Mouse (Mus musculus) liver, embryonic 14.5 days (tissue): ENCODE results near the gene Wdtc1. TPM values are rescaled to one million over a fixed set of nuclear protein-coding genes. Genes with fewer than 3 reads are reported as not detected.

ENCODE experiments used
- ATAC-seq: fragments of 200-750 bp; cut with Nextera tagmentation; 2 replicates; pipeline ENCODE4 v1.8.0; 2017; ENCODE audit warnings: moderate number of reproducible peaks, mild to moderate bottlenecking, moderate library complexity; ENCODE audit not compliant: insufficient read depth
- DNase-seq, 3 experiments: peaks; one replicate each; pipeline ENCODE4 v3.0.0-alpha.2; 2012 to 2013; ENCODE audit warnings: low read depth in 3 of 3, low spot score in 3 of 3
- H3K27ac ChIP-seq: fragments of 300-500 bp; sonication (generic); 2 replicates; pipeline ENCODE4 v1.5.1; 2014; ENCODE audit warnings: moderate library complexity, mild to moderate bottlenecking, control low read depth, inconsistent platforms
- H3K27me3 ChIP-seq: fragments of 300-500 bp; sonication (generic); 2 replicates; pipeline ENCODE4 v1.6.1; 2014; ENCODE audit warnings: mild to moderate bottlenecking, low read length, moderate library complexity; ENCODE audit not compliant: control insufficient read depth, insufficient read depth
- H3K36me3 ChIP-seq: fragments of 300-500 bp; sonication (generic); replicated peaks from 2 replicates; pipeline ENCODE4 v1.6.1; 2014; ENCODE audit warnings: low read depth; ENCODE audit not compliant: control insufficient read depth, insufficient read depth
- H3K4me1 ChIP-seq, 2 experiments: fragments of 200-500 bp in 1 of 2; fragments of 300-500 bp in 1 of 2; sonication (generic) in 1 of 2; replicated peaks; 2 replicates each; pipeline ENCODE4 v1.6.1; 2012 to 2014; ENCODE audit warnings: antibody characterized with exemption in 1 of 2, inconsistent platforms in 1 of 2, low read length in 1 of 2; ENCODE audit not compliant: control insufficient read depth in 2 of 2, insufficient read depth in 2 of 2
- H3K4me2 ChIP-seq: fragments of 300-500 bp; sonication (generic); 2 replicates; pipeline ENCODE4 v1.6.1; 2014; ENCODE audit warnings: low read depth, mild to moderate bottlenecking, control low read depth, moderate library complexity
- H3K4me3 ChIP-seq, 2 experiments: fragments of 200-500 bp in 1 of 2; fragments of 300-500 bp in 1 of 2; sonication (generic) in 1 of 2; 2 replicates each; pipeline ENCODE4 v1.5.1; 2012 to 2014; ENCODE audit warnings: low read depth in 2 of 2, low read length in 2 of 2, mild to moderate bottlenecking in 2 of 2, control low read depth in 1 of 2, inconsistent platforms in 1 of 2, moderate library complexity in 1 of 2; ENCODE audit not compliant: insufficient read depth in 1 of 2
- H3K9ac ChIP-seq: fragments of 300-500 bp; sonication (generic); replicated peaks from 2 replicates; pipeline ENCODE4 v1.6.1; 2014; ENCODE audit warnings: mild to moderate bottlenecking, control low read depth, moderate library complexity
- H3K9me3 ChIP-seq: fragments of 300-500 bp; sonication (generic); 2 replicates; pipeline ENCODE4 v1.6.1; 2016; ENCODE audit warnings: low read length, mixed read lengths; ENCODE audit not compliant: control insufficient read depth
- CTCF ChIP-seq: IDR thresholded peaks from 2 replicates; pipeline ENCODE4 v1.5.1; 2016; ENCODE audit warnings: antibody characterized with exemption, low read depth, control low read depth
- EP300 ChIP-seq: IDR thresholded peaks from 2 replicates; pipeline ENCODE4 v1.6.1; 2016; ENCODE audit warnings: antibody characterized with exemption, low read depth
- WGBS: fragments of 180-500 bp; shearing (Covaris S2); extraction: QIAGEN DNeasy Blood & Tissue Kit; methylation state at CpG from one replicate; pipeline ENCODE4 v1.1.7; 2014; ENCODE audit not compliant: insufficient replicate concordance; 5-methylcytosine and 5-hydroxymethylcytosine counted together
- microRNA-seq: library from miRNA; unstranded; fragments of <30 nt; microRNA quantifications from one replicate; pipeline ENCODE4, GENCODE M21; 2016
- polyA plus RNA-seq, 2 experiments: library from polyadenylated mRNA; depleted of rRNA in 1 of 2; stranded (reverse) in 1 of 2; unstranded in 1 of 2; fragments of >200 nt; fragmentation: Nextera tagmentation in 1 of 2; extraction: Ambion mirVana in 1 of 2; gene quantifications; 2 replicates each; pipeline versions ENCODE4 v1.2.1 to v1.2.3; 2012 to 2014

Gene Wdtc1
- polyA plus RNA-seq, 2 experiments: 6.4 to 7.3 TPM

- DNase-seq: peak in 1 of 3 experiments; percentile 41
- Histone ChIP-seq H3K27me3 (peaks cover 6% of the 10 kb centered on the region), H3K4me1 (peaks cover 43 to 46% of the 10 kb centered on the region in 2 experiments)
Observed at GRCm38 (mm10) chr4:133244289-133244688, 109.0 kb downstream of the Wdtc1 start.

GRCm38 (mm10) chr4:133243538-133243937 is 109.7 kb downstream of the Wdtc1 start:
- H3K4me3 ChIP-seq: no peak overlapping the region
- H3K9me3 ChIP-seq: no peaks in the 10 kb centered on the region
- H3K36me3 ChIP-seq: no peaks in the 10 kb centered on the region
- H3K9ac ChIP-seq: no peak overlapping the region
- ATAC-seq (no peak), DNase-seq (no peak)
- H3K4me1 ChIP-seq: peaks cover 42 to 44% of the 10 kb centered on the region in 2 experiments
- no peak overlapping the region for H3K4me2 ChIP-seq
- TF ChIP-seq CTCF: no peak
- no peak for TF ChIP-seq EP300
- peaks cover 6% of the 10 kb centered on the region for H3K27me3 ChIP-seq
- WGBS: 52% methylated on average over 13 of the region's 13 CpGs
- no peak overlapping the region for H3K27ac ChIP-seq

More at GRCm38 (mm10) chr4:133244289-133244688, 109.0 kb downstream of the Wdtc1 start:
- H3K9me3 ChIP-seq: no peaks in the 10 kb centered on the region
- no peak overlapping the region for H3K4me2 ChIP-seq
- no peak overlapping the region for H3K4me3 ChIP-seq
- ATAC-seq: no peak
- H3K27ac ChIP-seq: no peak overlapping the region
- H3K9ac ChIP-seq: no peak overlapping the region
- peak; percentile 65 for TF ChIP-seq EP300
- no peak for TF ChIP-seq CTCF
- H3K36me3 ChIP-seq: no peaks in the 10 kb centered on the region
- WGBS: 10% methylated on average over 1 of the region's 1 CpGs

- WGBS: 73% methylated on average over 9 of the region's 9 CpGs
Observed at GRCm38 (mm10) chr4:133242710-133243109, 110.6 kb downstream of the Wdtc1 start.

More at GRCm38 (mm10) chr4:133242710-133243109, 110.6 kb downstream of the Wdtc1 start:
- no peak for TF ChIP-seq EP300
- TF ChIP-seq CTCF: no peak
- H3K36me3 ChIP-seq: no peaks in the 10 kb centered on the region
- peaks cover 34 to 38% of the 10 kb centered on the region in 2 experiments for H3K4me1 ChIP-seq
- peaks cover 6% of the 10 kb centered on the region for H3K27me3 ChIP-seq
- H3K27ac ChIP-seq: no peak overlapping the region
- H3K4me2 ChIP-seq: 0 out of 2 replicates have a peak overlapping the region, but pooled peaks have one; percentile 100
- H3K9me3 ChIP-seq: no peaks in the 10 kb centered on the region
- DNase-seq (no peak), ATAC-seq (no peak)
- no peak overlapping the region for H3K9ac ChIP-seq
- no peak overlapping the region for H3K4me3 ChIP-seq

Small RNAs within 50 kb of the gene (microRNA-seq; reads per million reads assigned to microRNA genes)
- gene Mir5122: 11.4 reads per million, percentile 22 among the genes with 10 or more reads in this experiment

Other genes with a start within 250 kb of the Wdtc1 start
- 11.4 and 12.0 TPM in 2 replicates for gene Wasf2, start 223.0 kb downstream of the Wdtc1 start, polyA plus RNA-seq (2012; rRNA removed)
- 31.4 and 33.9 TPM in 2 replicates for gene Wasf2, start 223.0 kb downstream of the Wdtc1 start, polyA plus RNA-seq (2014; fragmentation: Nextera tagmentation; extraction: Ambion mirVana)
- gene Cd164l2, start 141.3 kb downstream of the Wdtc1 start, polyA plus RNA-seq (2012; rRNA removed): 0.05 and 0.06 TPM in 2 replicates
- not detected in 2 replicates for gene Cd164l2, start 141.3 kb downstream of the Wdtc1 start, polyA plus RNA-seq (2014; fragmentation: Nextera tagmentation; extraction: Ambion mirVana)
- gene Gpr3, start 140.9 kb downstream of the Wdtc1 start, polyA plus RNA-seq (2012; rRNA removed): 0.02 TPM in 1 of 2 replicates, not detected in the other
- not detected in 2 replicates for gene Gpr3, start 140.9 kb downstream of the Wdtc1 start, polyA plus RNA-seq (2014; fragmentation: Nextera tagmentation; extraction: Ambion mirVana)
- 2.0 and 2.4 TPM in 2 replicates for gene Map3k6, start 112.7 kb downstream of the Wdtc1 start, polyA plus RNA-seq (2012; rRNA removed)
- gene Map3k6, start 112.7 kb downstream of the Wdtc1 start, polyA plus RNA-seq (2014; fragmentation: Nextera tagmentation; extraction: Ambion mirVana): 1.2 and 1.5 TPM in 2 replicates
- 0.52 and 0.56 TPM in 2 replicates for gene Sytl1, start 90.4 kb downstream of the Wdtc1 start, polyA plus RNA-seq (2012; rRNA removed)
- 0.48 and 0.80 TPM in 2 replicates for gene Sytl1, start 90.4 kb downstream of the Wdtc1 start, polyA plus RNA-seq (2014; fragmentation: Nextera tagmentation; extraction: Ambion mirVana)
- 31.6 and 35.3 TPM in 2 replicates for gene Tmem222, start 75.7 kb downstream of the Wdtc1 start, polyA plus RNA-seq (2012; rRNA removed)
- gene Tmem222, start 75.7 kb downstream of the Wdtc1 start, polyA plus RNA-seq (2014; fragmentation: Nextera tagmentation; extraction: Ambion mirVana): 36.4 and 38.7 TPM in 2 replicates
- 6.7 and 7.6 TPM in 2 replicates for gene Slc9a1, start 16.2 kb upstream of the Wdtc1 start, polyA plus RNA-seq (2012; rRNA removed)
- gene Slc9a1, start 16.2 kb upstream of the Wdtc1 start, polyA plus RNA-seq (2014; fragmentation: Nextera tagmentation; extraction: Ambion mirVana): 2.1 and 2.3 TPM in 2 replicates
- 0.02 and 0.05 TPM in 2 replicates for gene Tent5b, start 126.7 kb upstream of the Wdtc1 start, polyA plus RNA-seq (2012; rRNA removed)
- not detected in 2 replicates for gene Tent5b, start 126.7 kb upstream of the Wdtc1 start, polyA plus RNA-seq (2014; fragmentation: Nextera tagmentation; extraction: Ambion mirVana)
- gene Trnp1, start 145.1 kb upstream of the Wdtc1 start, polyA plus RNA-seq (2012; rRNA removed): 0.04 TPM in 1 of 2 replicates, not detected in the other
- gene Trnp1, start 145.1 kb upstream of the Wdtc1 start, polyA plus RNA-seq (2014; fragmentation: Nextera tagmentation; extraction: Ambion mirVana): not detected in 2 replicates
- 0.18 and 0.43 TPM in 2 replicates for gene Kdf1, start 165.5 kb upstream of the Wdtc1 start, polyA plus RNA-seq (2012; rRNA removed)
- gene Kdf1, start 165.5 kb upstream of the Wdtc1 start, polyA plus RNA-seq (2014; fragmentation: Nextera tagmentation; extraction: Ambion mirVana): 0.48 and 0.53 TPM in 2 replicates
- gene Nudc, start 192.5 kb upstream of the Wdtc1 start, polyA plus RNA-seq (2012; rRNA removed): 64.5 and 124 TPM in 2 replicates
- 88.2 and 101 TPM in 2 replicates for gene Nudc, start 192.5 kb upstream of the Wdtc1 start, polyA plus RNA-seq (2014; fragmentation: Nextera tagmentation; extraction: Ambion mirVana)
- gene Nr0b2, start 199.9 kb upstream of the Wdtc1 start, polyA plus RNA-seq (2012; rRNA removed): 0.38 and 0.48 TPM in 2 replicates
- gene Nr0b2, start 199.9 kb upstream of the Wdtc1 start, polyA plus RNA-seq (2014; fragmentation: Nextera tagmentation; extraction: Ambion mirVana): 0.77 and 0.85 TPM in 2 replicates
- 1.9 and 3.1 TPM in 2 replicates for gene Gpatch3, start 221.3 kb upstream of the Wdtc1 start, polyA plus RNA-seq (2012; rRNA removed)
- gene Gpatch3, start 221.3 kb upstream of the Wdtc1 start, polyA plus RNA-seq (2014; fragmentation: Nextera tagmentation; extraction: Ambion mirVana): 3.1 and 4.6 TPM in 2 replicates
- 15.2 and 17.6 TPM in 2 replicates for gene Gpn2, start 230.9 kb upstream of the Wdtc1 start, polyA plus RNA-seq (2012; rRNA removed)
- 10.0 and 10.3 TPM in 2 replicates for gene Gpn2, start 230.9 kb upstream of the Wdtc1 start, polyA plus RNA-seq (2014; fragmentation: Nextera tagmentation; extraction: Ambion mirVana)
- 0.45 and 0.52 TPM in 2 replicates for gene Sfn, start 248.7 kb upstream of the Wdtc1 start, polyA plus RNA-seq (2012; rRNA removed)
- 0.10 and 0.35 TPM in 2 replicates for gene Sfn, start 248.7 kb upstream of the Wdtc1 start, polyA plus RNA-seq (2014; fragmentation: Nextera tagmentation; extraction: Ambion mirVana)